Mouse (Mus musculus) hindbrain, embryonic 16.5 days (tissue): ENCODE data around the gene Txnrd2. TPM values are rescaled to one million over a fixed set of nuclear protein-coding genes. Genes with fewer than 3 reads are reported as not detected.

ENCODE experiments used
- ATAC-seq: fragments of 200-750 bp; cut with Nextera tagmentation; 2 replicates; pipeline ENCODE4 v1.8.0; 2017; ENCODE audit warnings: moderate TSS enrichment, moderate library complexity
- H3K27ac ChIP-seq: fragments of 300-500 bp; sonication (generic); 2 replicates; pipeline ENCODE4 v1.5.1; 2014; ENCODE audit warnings: low read depth, mild to moderate bottlenecking, control low read depth, low read length, moderate library complexity
- H3K27me3 ChIP-seq: fragments of 300-500 bp; sonication (generic); replicated peaks from 2 replicates; pipeline ENCODE4 v1.6.1; 2014; ENCODE audit warnings: low read length; ENCODE audit not compliant: control insufficient read depth, insufficient read depth
- H3K36me3 ChIP-seq: fragments of 300-500 bp; sonication (generic); 2 replicates; pipeline ENCODE4 v1.6.1; 2014; ENCODE audit warnings: mild to moderate bottlenecking, low read length, moderate library complexity, mixed read lengths; ENCODE audit not compliant: control insufficient read depth, insufficient read depth
- H3K4me1 ChIP-seq: fragments of 300-500 bp; sonication (generic); 2 replicates; pipeline ENCODE4 v1.6.1; 2014; ENCODE audit warnings: low read depth, low read length; ENCODE audit not compliant: control insufficient read depth, insufficient read depth
- H3K4me2 ChIP-seq: fragments of 300-500 bp; sonication (generic); 2 replicates; pipeline ENCODE4 v1.6.1; 2014; ENCODE audit warnings: mild to moderate bottlenecking, low read length, control low read depth, moderate library complexity
- H3K4me3 ChIP-seq: fragments of 300-500 bp; sonication (generic); 2 replicates; pipeline ENCODE4 v1.5.1; 2014; ENCODE audit warnings: mild to moderate bottlenecking, low read length, control low read depth, moderate library complexity
- H3K9ac ChIP-seq: fragments of 300-500 bp; sonication (generic); 2 replicates; pipeline ENCODE4 v1.6.1; 2014; ENCODE audit warnings: low read depth, mild to moderate bottlenecking, control low read depth, low read length, moderate library complexity
- H3K9me3 ChIP-seq: fragments of 300-500 bp; sonication (generic); 2 replicates; pipeline ENCODE4 v1.6.1; 2014; ENCODE audit warnings: mild to moderate bottlenecking, low read length, moderate library complexity; ENCODE audit not compliant: control insufficient read depth
- WGBS: fragments of 180-500 bp; shearing (Covaris S2); extraction: QIAGEN DNeasy Blood & Tissue Kit; methylation state at CpG from one replicate; pipeline ENCODE4 v1.1.7; 2014; 5-methylcytosine and 5-hydroxymethylcytosine counted together
- polyA plus RNA-seq: library from polyadenylated mRNA; unstranded; fragments of >200 nt; fragmentation: Nextera tagmentation; extraction: Ambion mirVana; gene quantifications from 2 replicates; pipeline ENCODE4 v1.2.1, GENCODE M21; 2015

The Txnrd2 gene
- polyA plus RNA-seq, 1 experiment from 2014 or later: 40.6 TPM

GRCm38 (mm10) chr16:18523563-18524245, 97.5 kb downstream of the Txnrd2 start:
- whole genome bisulfite sequencing: 95% methylated on average over 8 of the region's 8 CpGs
- no peak overlapping the region for H3K9ac ChIP-seq
- H3K4me2 ChIP-seq: no peak overlapping the region
- H3K4me3 ChIP-seq: no peak overlapping the region
- H3K27me3 ChIP-seq: no peaks in the 10 kb centered on the region
- no peaks in the 10 kb centered on the region for H3K36me3 ChIP-seq
- H3K4me1 ChIP-seq: no peaks in the 10 kb centered on the region
- no peak overlapping the region for H3K27ac ChIP-seq
- H3K9me3 ChIP-seq: no peaks in the 10 kb centered on the region
- ATAC-seq: no peak

- 87% methylated on average over 5 of the region's 5 CpGs for WGBS
- no peak overlapping the region for H3K4me3 ChIP-seq
Measured at GRCm38 (mm10) chr16:18528656-18529055, 102.5 kb downstream of the Txnrd2 start.

More at GRCm38 (mm10) chr16:18528656-18529055, 102.5 kb downstream of the Txnrd2 start:
- Histone ChIP-seq H3K9me3 (0 out of 2 replicates have a peak, but pooled peaks cover 3% of the 10 kb centered on the region), H3K4me1 (no peaks in the 10 kb centered on the region), H3K27me3 (no peaks in the 10 kb centered on the region), H3K4me2 (no peak overlapping the region), H3K9ac (no peak overlapping the region), H3K27ac (no peak overlapping the region), H3K36me3 (no peaks in the 10 kb centered on the region)
- ATAC-seq: no peak

Other genes with a start within 250 kb of the Txnrd2 start
- 0.11 TPM in 1 of 2 replicates, not detected in the other for gene Ccdc188, start 208.5 kb upstream of the Txnrd2 start, polyA plus RNA-seq
- 8.0 and 14.6 TPM in 2 replicates for gene Zdhhc8, start 191.2 kb upstream of the Txnrd2 start, polyA plus RNA-seq
- 100 and 105 TPM in 2 replicates for gene Trmt2a, start 177.7 kb upstream of the Txnrd2 start, polyA plus RNA-seq
- 362 and 365 TPM in 2 replicates for gene Ranbp1, start 177.7 kb upstream of the Txnrd2 start, polyA plus RNA-seq
- 1.3 TPM in 1 of 2 replicates, not detected in the other for gene Gm49776, start 168.1 kb upstream of the Txnrd2 start, polyA plus RNA-seq
- 25.7 and 28.3 TPM in 2 replicates for gene Dgcr8, start 137.1 kb upstream of the Txnrd2 start, polyA plus RNA-seq
- 101 and 112 TPM in 2 replicates for gene Tango2, start 78.3 kb upstream of the Txnrd2 start, polyA plus RNA-seq
- gene Arvcf, start 78.2 kb upstream of the Txnrd2 start, polyA plus RNA-seq: 68.3 and 80.3 TPM in 2 replicates
- gene Comt, start 468 bp downstream of the Txnrd2 start, polyA plus RNA-seq: 119 and 123 TPM in 2 replicates
- gene Gnb1l, start 72.3 kb downstream of the Txnrd2 start, polyA plus RNA-seq: 16.4 and 19.3 TPM in 2 replicates
- 3.2 and 3.6 TPM in 2 replicates for gene Rtl10, start 72.5 kb downstream of the Txnrd2 start, polyA plus RNA-seq
- 0.89 and 0.90 TPM in 2 replicates for gene Tbx1, start 164.3 kb downstream of the Txnrd2 start, polyA plus RNA-seq
- gene Gp1bb, start 196.0 kb downstream of the Txnrd2 start, polyA plus RNA-seq: 9.6 and 9.7 TPM in 2 replicates
- gene Gm49601, start 200.0 kb downstream of the Txnrd2 start, polyA plus RNA-seq: 18.7 and 22.6 TPM in 2 replicates
- 230 and 249 TPM in 2 replicates for gene Sept5, start 203.6 kb downstream of the Txnrd2 start, polyA plus RNA-seq